Mouse (Mus musculus) cortical plate, adult 2 months (tissue): ENCODE results near the gene Efna3. TPM values are rescaled to one million over a fixed set of nuclear protein-coding genes. Genes with fewer than 3 reads are reported as not detected.

Source experiments
- H3K27ac ChIP-seq: fragments of 200-500 bp; 2 replicates; pipeline ENCODE4 v1.5.1; 2012; ENCODE audit warnings: low read length, control low read depth, inconsistent platforms; ENCODE audit not compliant: insufficient read depth
- H3K4me1 ChIP-seq: fragments of 200-500 bp; 2 replicates; pipeline ENCODE4 v1.6.1; 2011; ENCODE audit warnings: low read length; ENCODE audit not compliant: control insufficient read depth, insufficient read depth
- H3K4me3 ChIP-seq: fragments of 200-500 bp; 2 replicates; pipeline ENCODE4 v1.5.1; 2011; ENCODE audit warnings: mild to moderate bottlenecking, low read length, control low read depth; ENCODE audit not compliant: insufficient read depth
- CTCF ChIP-seq: fragments of 200-500 bp; IDR thresholded peaks from 2 replicates; pipeline ENCODE4 v1.5.1; 2011; ENCODE audit warnings: mild to moderate bottlenecking, control low read depth, low read length; ENCODE audit not compliant: insufficient read depth; ENCODE audit errors: extremely low read depth
- POLR2A ChIP-seq: fragments of 200-500 bp; IDR thresholded peaks from 2 replicates; pipeline ENCODE4 v1.6.1; 2011; ENCODE audit warnings: mild to moderate bottlenecking, low read length, control low read depth; ENCODE audit not compliant: insufficient read depth; ENCODE audit errors: extremely low read depth
- polyA plus RNA-seq: library from polyadenylated mRNA; depleted of rRNA; stranded (reverse); fragments of >200 nt; gene quantifications from 2 replicates; pipeline ENCODE4 v1.2.3, GENCODE M21; 2012

Gene Efna3
- polyA plus RNA-seq, 1 experiment = 79.9 TPM

- Histone ChIP-seq H3K4me1 (peaks cover 8% of the 10 kb centered on the region), H3K4me3 (no peak overlapping the region), H3K27ac (no peak overlapping the region)
- TF ChIP-seq CTCF (no peak), POLR2A (no peak)
Measured at GRCm38 (mm10) chr3:89317246-89317645, 5.5 kb downstream of the Efna3 start.

- TF ChIP-seq CTCF = peak; percentile 94
- TF ChIP-seq POLR2A = no peak
- Histone ChIP-seq H3K4me1 (peaks cover 8% of the 10 kb centered on the region), H3K4me3 (no peak overlapping the region), H3K27ac (no peak overlapping the region)
Measured at GRCm38 (mm10) chr3:89316833-89317232, 5.9 kb downstream of the Efna3 start.

- TF ChIP-seq CTCF = no peak
- Histone ChIP-seq H3K27ac (no peak overlapping the region), H3K4me3 (no peak overlapping the region), H3K4me1 (peaks cover 8% of the 10 kb centered on the region)
Measured at GRCm38 (mm10) chr3:89315930-89316831, 6.6 kb downstream of the Efna3 start.

- TF ChIP-seq CTCF = peak; percentile 78
- TF ChIP-seq POLR2A = no peak
- H3K4me3 ChIP-seq = peak overlapping the region; percentile 11; the same call in 1 of the 2 replicates
- peaks cover 8% of the 10 kb centered on the region for H3K4me1 ChIP-seq
- peak overlapping the region; percentile 68 for H3K27ac ChIP-seq
Measured at GRCm38 (mm10) chr3:89315195-89315929, 7.4 kb downstream of the Efna3 start.

GRCm38 (mm10) chr3:89314791-89315190, 8.0 kb downstream of the Efna3 start:
- Histone ChIP-seq H3K27ac (peak overlapping the region; percentile 68), H3K4me1 (peaks cover 8% of the 10 kb centered on the region), H3K4me3 (no peak overlapping the region)
- no peak for TF ChIP-seq CTCF

- no peak for TF ChIP-seq POLR2A
- TF ChIP-seq CTCF = no peak
- Histone ChIP-seq H3K4me3 (no peak overlapping the region), H3K27ac (0 out of 2 replicates have a peak overlapping the region, but pooled peaks have one; percentile 13)
Measured at GRCm38 (mm10) chr3:89314340-89314739, 8.4 kb downstream of the Efna3 start.

GRCm38 (mm10) chr3:89308089-89308488, 14.7 kb downstream of the Efna3 start:
- H3K4me1 ChIP-seq = no peaks in the 10 kb centered on the region
- TF ChIP-seq CTCF (peak; percentile 85), POLR2A (no peak)

More at GRCm38 (mm10) chr3:89314340-89314739, 8.4 kb downstream of the Efna3 start:
- peaks cover 8% of the 10 kb centered on the region for H3K4me1 ChIP-seq

GRCm38 (mm10) chr3:89305551-89306325, 17.0 kb downstream of the Efna3 start:
- TF ChIP-seq POLR2A = no peak
- TF ChIP-seq CTCF = no peak
- H3K4me1 ChIP-seq = no peaks in the 10 kb centered on the region
- H3K4me3 ChIP-seq = no peak overlapping the region
- H3K27ac ChIP-seq = no peak overlapping the region

More at GRCm38 (mm10) chr3:89308089-89308488, 14.7 kb downstream of the Efna3 start:
- Histone ChIP-seq H3K27ac (no peak overlapping the region), H3K4me3 (no peak overlapping the region)

GRCm38 (mm10) chr3:89305105-89305504, 17.7 kb downstream of the Efna3 start:
- H3K4me3 ChIP-seq = no peak overlapping the region
- H3K4me1 ChIP-seq = no peaks in the 10 kb centered on the region
- TF ChIP-seq CTCF = no peak
- no peak for TF ChIP-seq POLR2A
- no peak overlapping the region for H3K27ac ChIP-seq

GRCm38 (mm10) chr3:89304440-89304839, 18.3 kb downstream of the Efna3 start:
- H3K4me1 ChIP-seq = no peaks in the 10 kb centered on the region
- no peak for TF ChIP-seq POLR2A
- no peak for TF ChIP-seq CTCF
- no peak overlapping the region for H3K27ac ChIP-seq
- H3K4me3 ChIP-seq = no peak overlapping the region
